Mouse (Mus musculus) MEL (cell line): ENCODE measurements around the gene Batf3. TPM values are rescaled to one million over a fixed set of nuclear protein-coding genes. Genes with fewer than 3 reads are reported as not detected.

Experiments
- DNase-seq: peaks from one replicate; pipeline ENCODE4 v3.0.0; 2011; ENCODE audit warnings: low read depth, low spot score
- H3K27ac ChIP-seq: 2 replicates; pipeline ENCODE4 v1.5.1; 2012; ENCODE audit warnings: low read depth, mild to moderate bottlenecking, control low read depth, low read length, moderate library complexity; ENCODE audit not compliant: control insufficient read depth
- H3K27me3 ChIP-seq, 2 experiments: fragments of 150-350 bp in 1 of 2; sonication (generic) in 1 of 2; 2 replicates each; pipeline ENCODE4 v1.6.1; 2012; ENCODE audit warnings: low read length in 2 of 2, mild to moderate bottlenecking in 2 of 2, improper control_type of control experiment in 1 of 2, moderate library complexity in 1 of 2; ENCODE audit not compliant: insufficient read depth in 2 of 2, control insufficient read depth in 1 of 2
- H3K36me3 ChIP-seq, 2 experiments: 2 replicates each; pipeline ENCODE4 v1.6.1; 2012 to 2014; ENCODE audit warnings: low read length in 2 of 2, improper control_type of control experiment in 1 of 2, inconsistent platforms in 1 of 2, mild to moderate bottlenecking in 1 of 2; ENCODE audit not compliant: insufficient read depth in 2 of 2, control insufficient read depth in 1 of 2
- H3K4me1 ChIP-seq, 2 experiments: fragments of 150-350 bp in 1 of 2; sonication (generic) in 1 of 2; 2 replicates each; pipeline ENCODE4 v1.6.1; 2012; ENCODE audit warnings: low read length in 2 of 2, improper control_type of control experiment in 1 of 2, mild to moderate bottlenecking in 1 of 2; ENCODE audit not compliant: insufficient read depth in 2 of 2, control insufficient read depth in 1 of 2
- H3K4me3 ChIP-seq, 2 experiments: fragments of 150-350 bp in 1 of 2; sonication (generic) in 1 of 2; 2 replicates each; pipeline ENCODE4 v1.5.1; 2012; ENCODE audit warnings: low read depth in 2 of 2, low read length in 2 of 2, mild to moderate bottlenecking in 2 of 2, moderate library complexity in 2 of 2, control low read depth in 1 of 2, improper control_type of control experiment in 1 of 2; ENCODE audit not compliant: control insufficient read depth in 1 of 2, insufficient read depth in 1 of 2
- H3K79me2 ChIP-seq: 2 replicates; pipeline ENCODE4 v1.6.1; 2012; ENCODE audit warnings: mild to moderate bottlenecking, low read length, moderate library complexity; ENCODE audit not compliant: control insufficient read depth, poor library complexity, insufficient read depth
- H3K9ac ChIP-seq: 2 replicates; pipeline ENCODE4 v1.6.1; 2012; ENCODE audit warnings: low read depth, mild to moderate bottlenecking, control low read depth, low read length, moderate library complexity; ENCODE audit not compliant: control insufficient read depth, poor library complexity, severe bottlenecking
- H3K9me3 ChIP-seq: fragments of 150-350 bp; sonication (generic); replicated peaks from 2 replicates; pipeline ENCODE4 v1.6.1; 2012; ENCODE audit warnings: mild to moderate bottlenecking, low read length, improper control_type of control experiment, moderate library complexity; ENCODE audit not compliant: insufficient read depth
- KAT2A ChIP-seq: conservative IDR thresholded peaks from 2 replicates; pipeline ENCODE4 v1.6.1; 2012; ENCODE audit warnings: low read depth, low read length, improper control_type of control experiment, inconsistent platforms
- MAFK ChIP-seq: IDR thresholded peaks from 2 replicates; pipeline ENCODE4 v1.6.1; 2011; ENCODE audit warnings: low read depth, mild to moderate bottlenecking, low read length, improper control_type of control experiment, borderline replicate concordance
- MYB ChIP-seq: IDR thresholded peaks from 2 replicates; pipeline ENCODE4 v1.6.1; 2011; ENCODE audit warnings: mild to moderate bottlenecking, low read depth, low read length, improper control_type of control experiment
- MYC ChIP-seq: IDR thresholded peaks from 2 replicates; pipeline ENCODE4 v1.6.1; 2011; ENCODE audit warnings: low read depth, mild to moderate bottlenecking, low read length, improper control_type of control experiment, moderate library complexity
- POLR2A ChIP-seq, 2 experiments: IDR thresholded peaks; 2 replicates each; pipeline ENCODE4 v1.6.1; 2011 to 2012; ENCODE audit warnings: low read length in 2 of 2, mild to moderate bottlenecking in 2 of 2, control low read depth in 1 of 2, improper control_type of control experiment in 1 of 2, low read depth in 1 of 2, moderate library complexity in 1 of 2; ENCODE audit not compliant: control insufficient read depth in 1 of 2, insufficient read depth in 1 of 2, poor library complexity in 1 of 2
- POLR2AphosphoS2 ChIP-seq: IDR thresholded peaks from 2 replicates; pipeline ENCODE4 v1.6.1; 2011; ENCODE audit warnings: low read length, improper control_type of control experiment
- RAD21 ChIP-seq: IDR thresholded peaks from 2 replicates; pipeline ENCODE4 v1.6.1; 2011; ENCODE audit warnings: mild to moderate bottlenecking, low read depth, low read length, improper control_type of control experiment
- TAL1 ChIP-seq: IDR thresholded peaks from 2 replicates; pipeline ENCODE4 v1.6.1; 2012; ENCODE audit warnings: mild to moderate bottlenecking, inconsistent platforms, low read length, moderate library complexity, mixed read lengths
- TBP ChIP-seq: IDR thresholded peaks from 2 replicates; pipeline ENCODE4 v1.8.0; 2011; ENCODE audit warnings: low read depth, low read length, improper control_type of control experiment
- TCF12 ChIP-seq: IDR thresholded peaks from 2 replicates; pipeline ENCODE4 v1.6.1; 2014; ENCODE audit warnings: low read depth, mild to moderate bottlenecking, inconsistent platforms, low read length, improper control_type of control experiment, moderate library complexity
- polyA plus RNA-seq, 2 experiments: library from polyadenylated mRNA; stranded (reverse) in 1 of 2; unstranded in 1 of 2; fragments of >175 nt in 1 of 2; fragments of >200 nt in 1 of 2; gene quantifications; 2 replicates each; pipeline versions ENCODE4 v1.2.1 to v1.2.4; 2012; ENCODE audit warnings: low replicate concordance in 2 of 2, low read depth in 1 of 2; ENCODE audit not compliant: insufficient read length in 2 of 2, insufficient read depth in 1 of 2, missing spikeins in 1 of 2
- total RNA-seq: library from RNA; depleted of rRNA; stranded (reverse); fragments of 300-350 nt; gene quantifications from 2 replicates; pipeline ENCODE4 v1.2.3, GENCODE M21; 2012

Gene Batf3
- total and polyA plus RNA-seq, 3 experiments, result 1.5 to 2.4 TPM; not detected in 1

GRCm38 (mm10) chr1:191085597-191085996 lies 12.1 kb upstream of the Batf3 start:
- DNase-seq, result peak; percentile 77
- no peak overlapping the region for H3K4me3 ChIP-seq
- peaks cover 29 to 49% of the 10 kb centered on the region in 2 experiments for H3K4me1 ChIP-seq
- peak overlapping the region; percentile 34 for H3K9ac ChIP-seq
- no peaks in the 10 kb centered on the region for H3K9me3 ChIP-seq
- H3K36me3 ChIP-seq, result peaks cover 9 to 50% of the 10 kb centered on the region in 2 experiments
- no peaks in the 10 kb centered on the region for H3K79me2 ChIP-seq
- peak overlapping the region; percentile 57 for H3K27ac ChIP-seq
- H3K27me3 ChIP-seq, result no peaks in the 10 kb centered on the region
- 0 out of 2 replicates have a peak, but pooled peaks have one; percentile 23 for TF ChIP-seq TBP
- TF ChIP-seq POLR2A (IDR thresholded peaks at IDR 0.05; ENCODE audit: control insufficient read depth in 1 of 2, insufficient read depth in 1 of 2, low read depth in 1 of 2, low read length in 2 of 2, poor library complexity in 1 of 2), result 0 out of 4 replicates have a peak, but pooled peaks of 1 of the 2 experiments have one; percentile 30
- TF ChIP-seq MYC, result 0 out of 2 replicates have a peak, but pooled peaks have one; percentile 15
- TF ChIP-seq POLR2AphosphoS2, result peak; percentile 43; the same call in 1 of the 2 replicates
- TF ChIP-seq MYB, result no peak

- DNase-seq, result no peak
- H3K4me3 ChIP-seq, result no peak overlapping the region
- no peaks in the 10 kb centered on the region for H3K9me3 ChIP-seq
- no peak overlapping the region for H3K9ac ChIP-seq
- peaks cover 8 to 50% of the 10 kb centered on the region in 2 experiments for H3K36me3 ChIP-seq
- H3K79me2 ChIP-seq, result no peaks in the 10 kb centered on the region
- peak overlapping the region; percentile 57; the same call in 1 of the 2 replicates for H3K27ac ChIP-seq
- H3K4me1 ChIP-seq, result peaks cover 29 to 49% of the 10 kb centered on the region in 2 experiments
- TF ChIP-seq TCF12 (no peak), MAFK (peak; percentile 84), RAD21 (no peak), TAL1 (no peak)
- no peaks in the 10 kb centered on the region for H3K27me3 ChIP-seq
These were observed 11.3 kb upstream of the Batf3 start for GRCm38 (mm10) chr1:191086304-191086878.

GRCm38 (mm10) chr1:191086960-191087359 lies 10.7 kb upstream of the Batf3 start:
- no peak overlapping the region for H3K9ac ChIP-seq
- H3K36me3 ChIP-seq, result peaks cover 6 to 50% of the 10 kb centered on the region in 2 experiments
- H3K4me1 ChIP-seq, result peaks cover 29 to 49% of the 10 kb centered on the region in 2 experiments
- no peaks in the 10 kb centered on the region for H3K27me3 ChIP-seq
- H3K79me2 ChIP-seq, result no peaks in the 10 kb centered on the region
- no peak overlapping the region for H3K4me3 ChIP-seq
- peak overlapping the region; percentile 75 for H3K27ac ChIP-seq
- no peak for DNase-seq
- no peak for TF ChIP-seq MYC
- TF ChIP-seq MYB, result no peak
- TF ChIP-seq KAT2A, result no peak
- no peaks in the 10 kb centered on the region for H3K9me3 ChIP-seq
